Mouse (Mus musculus): Measurements from ENCODE around the gene Igdcc3.
"Not testable (repeated sequence)": the region's sequence is repeated elsewhere in the genome, so short reads cannot be mapped to it uniquely, and the experiment has no call there.

Gene Igdcc3

DNA sequence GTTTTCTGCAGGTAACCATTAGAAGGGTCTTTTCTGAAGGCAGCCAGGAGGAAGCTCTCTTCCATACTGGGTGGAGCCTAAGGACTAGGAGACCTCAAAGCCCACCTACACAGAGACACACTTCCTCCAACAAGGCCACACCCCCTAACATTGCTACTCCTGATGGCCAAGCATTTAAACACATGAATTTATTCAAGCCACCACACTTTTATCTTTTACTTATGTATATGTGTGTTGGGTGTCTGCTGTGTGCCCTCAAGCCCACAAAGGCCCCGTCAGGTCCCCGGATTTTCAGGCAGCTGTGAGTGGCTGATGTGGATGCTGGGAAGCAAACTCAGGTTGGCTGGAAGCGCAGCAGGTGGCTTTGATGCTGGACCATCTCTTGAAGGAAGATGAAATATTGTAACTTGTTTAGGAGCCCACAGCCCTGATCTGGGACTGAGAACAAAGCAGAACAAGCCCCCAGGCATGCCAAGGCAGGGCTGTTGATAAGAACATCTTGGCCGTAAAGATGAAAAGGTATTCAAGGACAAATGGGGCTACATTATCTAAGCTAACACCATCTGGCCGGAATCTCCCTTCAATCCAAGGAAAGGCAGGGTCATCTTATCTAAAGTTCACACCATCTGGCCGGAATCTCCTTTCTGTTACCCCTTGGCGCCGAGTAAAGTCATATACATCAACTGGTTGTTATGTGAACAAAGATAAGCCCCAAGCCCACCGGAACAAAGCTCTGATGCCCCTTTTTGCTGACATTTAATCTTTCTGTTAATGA lies 66.2 kb downstream of the Igdcc3 start:
- DNase-seq = not testable (repeated sequence)

- DNase-seq = no peak
These were observed 67.5 kb downstream of the Igdcc3 start for GRCm38 (mm10) chr9:65208293-65209179.

GRCm38 (mm10) chr9:65211598-65211997 lies 70.6 kb downstream of the Igdcc3 start:
- no peak for DNase-seq

- DNase-seq = no peak
These were observed 73.4 kb downstream of the Igdcc3 start for GRCm38 (mm10) chr9:65214425-65214777.

DNA sequence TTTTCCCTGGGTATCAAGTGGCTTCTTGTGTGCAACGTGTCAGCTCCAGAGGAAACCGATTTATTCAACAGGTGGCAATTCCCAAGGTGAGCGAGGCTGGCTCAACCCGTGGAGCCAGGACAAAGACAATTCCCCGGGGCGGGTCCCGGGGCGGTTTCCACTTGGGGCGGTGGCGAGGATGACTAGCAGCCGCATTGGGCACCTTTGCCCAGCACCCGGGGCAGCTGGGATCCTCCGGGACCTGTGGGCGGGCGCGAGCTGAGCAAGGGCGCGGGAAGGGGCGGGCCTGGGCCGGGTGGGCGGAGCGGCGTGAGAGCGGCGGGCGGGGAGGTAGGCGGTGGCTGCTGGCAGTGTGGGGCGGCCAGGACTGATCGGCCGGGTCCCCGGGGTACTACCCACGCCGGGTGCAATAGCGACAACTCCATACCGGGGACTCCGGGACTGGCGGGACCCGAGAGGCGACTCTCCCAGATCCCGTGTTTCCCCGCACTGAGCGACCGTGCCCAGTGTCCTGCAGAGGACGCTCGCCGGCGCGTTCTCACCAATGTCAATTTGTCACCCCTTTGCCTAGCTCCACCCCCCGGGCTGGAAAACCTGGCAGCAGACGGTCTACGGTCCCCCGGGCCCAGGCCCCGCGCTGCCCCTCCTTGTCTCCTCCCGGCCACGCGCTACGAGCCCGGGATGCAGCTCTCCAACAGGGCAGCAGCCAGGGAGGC lies 73.9 kb downstream of the Igdcc3 start:
- DNase-seq = peak; percentile 91

GRCm38 (mm10) chr9:65215494-65216126 lies 74.6 kb downstream of the Igdcc3 start:
- no peak for DNase-seq

- DNase-seq = peak; percentile 58
These were observed 76.0 kb downstream of the Igdcc3 start for GRCm38 (mm10) chr9:65216972-65217371.

DNA sequence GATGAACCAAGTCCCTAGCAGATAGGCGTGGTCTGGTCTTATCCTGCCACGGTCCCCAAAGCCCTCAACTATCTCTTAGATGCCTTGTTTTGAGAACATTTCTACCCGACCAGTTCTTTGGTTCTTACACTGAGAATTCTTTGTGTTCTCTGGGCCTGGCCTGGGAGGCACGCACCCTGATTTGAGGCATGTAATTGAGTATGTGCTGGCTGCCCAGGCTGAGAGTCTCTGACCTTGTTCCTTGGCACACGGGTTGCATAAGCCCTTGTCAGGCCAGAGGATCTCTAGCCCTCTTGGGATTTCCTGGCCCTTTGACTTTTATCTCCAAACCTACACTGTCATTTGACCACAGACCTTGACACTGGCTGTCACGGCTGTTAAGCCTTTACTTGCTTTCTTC lies 76.7 kb downstream of the Igdcc3 start:
- DNase-seq = peak; percentile 36

- DNase-seq = no peak
These were observed 77.9 kb downstream of the Igdcc3 start for GRCm38 (mm10) chr9:65218916-65219315.

DNA sequence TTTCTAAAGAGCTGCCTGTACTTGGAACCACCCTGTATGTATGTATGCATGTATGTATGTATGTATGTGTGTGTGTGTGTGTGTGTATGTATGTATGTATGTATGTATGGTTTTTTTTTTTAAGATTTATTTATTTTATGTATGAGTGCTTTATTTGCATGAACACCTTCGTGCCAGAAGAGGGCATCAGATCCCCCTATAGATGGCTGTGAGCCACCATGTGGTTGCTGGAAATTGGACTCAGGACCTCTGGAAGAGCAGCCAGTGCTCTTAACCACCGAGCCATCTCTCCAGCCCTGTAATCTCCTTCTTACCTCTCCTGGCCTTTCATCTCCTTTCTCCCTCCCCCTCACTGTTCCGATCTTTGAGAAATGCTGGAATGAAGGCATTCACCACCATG lies 79.4 kb downstream of the Igdcc3 start:
- DNase-seq = not testable (repeated sequence)

GRCm38 (mm10) chr9:65223927-65224326 lies 82.9 kb downstream of the Igdcc3 start:
- DNase-seq = no peak

DNA sequence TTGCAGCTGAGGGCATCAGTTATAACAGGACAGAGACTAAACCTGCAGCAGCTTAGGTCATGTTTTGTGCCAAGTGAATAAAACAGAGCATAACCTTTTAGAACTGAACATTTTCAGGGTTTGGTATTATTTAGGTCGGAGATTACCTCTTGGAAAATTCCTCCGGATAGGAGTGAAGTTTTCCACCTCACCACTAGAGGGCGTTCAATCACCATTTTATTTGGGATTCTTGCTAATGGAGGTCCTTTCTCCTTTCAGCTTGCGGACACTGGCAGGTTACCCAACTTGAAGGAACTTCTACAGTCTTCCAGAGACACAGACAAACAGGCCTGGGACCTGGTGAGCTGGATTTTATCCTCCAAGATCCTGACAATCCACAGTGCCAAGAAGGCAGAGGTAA lies 84.8 kb downstream of the Igdcc3 start:
- DNase-seq = peak; percentile 39

- DNase-seq = no peak
These were observed 89.3 kb downstream of the Igdcc3 start for GRCm38 (mm10) chr9:65230250-65230649.

GRCm38 (mm10) chr9:65231284-65231683 lies 90.3 kb downstream of the Igdcc3 start:
- no peak for DNase-seq

GRCm38 (mm10) chr9:65233243-65233985 lies 92.4 kb downstream of the Igdcc3 start:
- no peak for DNase-seq

- DNase-seq = no peak
These were observed 93.7 kb downstream of the Igdcc3 start for GRCm38 (mm10) chr9:65234734-65235133.

All from thymus, postnatal 4 days (tissue).